Mouse (Mus musculus) urinary bladder, adult 18-20 months (tissue): Measurements from ENCODE around the gene Cyp27a1.

ENCODE experiments used
- DNase-seq, 2 experiments: peaks; one replicate each; pipeline ENCODE4 v3.0.0; 2022; ENCODE audit warnings: low spot score in 2 of 2, mixed read lengths in 2 of 2

Gene Cyp27a1

DNA sequence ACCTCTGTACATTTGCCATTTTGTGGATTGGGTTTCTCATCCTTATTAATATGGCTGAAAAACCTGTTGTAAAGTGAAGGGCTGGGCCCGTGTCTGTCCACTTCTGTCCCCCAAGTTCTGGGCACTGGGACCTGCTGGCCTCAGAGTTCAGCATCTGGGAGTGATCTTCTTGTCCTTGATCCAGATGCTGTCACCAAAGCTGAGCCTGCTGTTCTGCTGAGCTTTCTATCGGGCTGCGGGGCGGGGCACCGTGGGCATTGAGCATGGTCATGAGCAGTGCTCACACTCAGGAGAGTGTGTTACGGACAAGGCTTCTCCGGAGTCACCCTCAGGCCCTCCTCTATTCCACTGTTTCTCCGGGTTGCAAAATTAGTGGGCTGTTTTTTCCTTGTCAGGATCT, 4.7 kb downstream of the Cyp27a1 start:
- no peak for DNase-seq

DNA sequence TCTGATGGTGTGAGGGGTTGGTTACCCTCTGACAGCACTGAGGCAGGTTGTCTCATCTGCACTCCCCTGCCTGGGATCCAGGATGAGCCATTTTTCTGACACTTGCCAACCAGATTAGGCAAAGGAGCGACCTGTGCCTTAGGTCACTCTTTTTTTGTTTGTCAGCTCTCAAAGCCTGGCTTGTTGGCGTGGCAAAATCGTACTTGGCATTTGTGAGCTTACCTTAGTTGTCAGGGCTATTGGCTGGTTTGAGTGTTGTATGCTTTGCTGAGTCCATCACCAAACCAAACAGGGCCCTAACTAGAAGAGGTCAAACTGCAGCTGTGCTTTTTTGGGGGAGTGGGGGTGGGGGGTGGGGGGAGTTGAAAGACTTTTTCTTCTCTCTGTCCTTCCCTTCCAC, 5.9 kb downstream of the Cyp27a1 start:
- no peak for DNase-seq

DNA sequence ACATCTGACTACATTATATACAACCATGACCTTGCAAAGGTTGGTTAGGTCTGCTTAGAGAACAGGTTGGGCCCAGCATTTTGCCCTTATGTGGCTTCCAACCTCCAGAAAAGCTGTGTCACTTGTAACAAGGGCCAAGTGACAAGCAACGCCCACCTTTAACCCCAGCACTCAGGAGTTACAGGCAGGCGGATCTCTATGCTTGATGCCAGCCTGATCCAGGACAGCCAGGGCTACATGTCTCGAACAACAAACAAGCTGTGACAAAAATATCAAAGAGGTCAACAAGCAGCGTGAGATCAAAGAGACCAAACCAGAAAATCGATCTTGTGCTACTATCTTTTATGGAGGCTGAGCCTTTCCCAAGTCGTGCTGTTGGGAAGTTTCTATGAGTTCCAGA, 8.3 kb downstream of the Cyp27a1 start:
- no peak for DNase-seq

DNA sequence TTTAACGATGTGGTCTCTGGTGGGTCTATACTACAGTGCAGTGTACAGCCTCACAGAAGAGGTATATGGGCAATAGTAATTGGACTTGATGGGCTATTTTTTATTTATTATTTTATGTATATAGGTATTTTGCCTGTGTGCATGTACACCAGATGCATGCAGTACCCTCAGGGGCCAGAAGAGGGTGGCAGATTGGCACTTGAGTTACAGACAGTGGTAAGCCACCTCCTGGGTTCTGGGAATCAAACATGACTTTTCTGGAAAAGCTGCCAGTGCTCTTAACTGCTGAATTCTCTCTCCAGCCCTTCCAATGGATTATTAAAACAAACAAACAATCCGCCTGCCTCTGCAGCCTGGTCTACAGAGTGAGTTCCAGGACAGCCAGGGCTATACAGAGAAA, 10.4 kb downstream of the Cyp27a1 start:
- no peak for DNase-seq

DNA sequence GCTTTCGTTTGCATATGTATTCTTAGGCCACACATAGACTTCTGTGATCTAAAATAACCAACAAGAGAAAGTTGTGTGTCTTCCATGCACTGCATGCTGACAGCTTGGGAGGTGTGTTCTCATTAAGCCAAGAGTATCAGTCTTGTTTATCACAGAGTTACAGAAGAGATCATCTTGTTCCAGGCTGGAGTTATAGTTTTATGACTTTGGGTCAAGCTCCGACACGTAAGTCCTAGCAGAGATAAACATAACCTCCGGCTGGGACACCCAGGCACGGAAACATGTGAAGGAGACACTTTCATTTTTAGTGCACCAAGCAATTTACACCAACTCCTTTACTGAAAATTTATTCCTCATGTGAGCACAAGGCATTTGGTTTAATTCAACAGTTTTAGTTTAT, 12.7 kb downstream of the Cyp27a1 start:
- no peak for DNase-seq

DNA sequence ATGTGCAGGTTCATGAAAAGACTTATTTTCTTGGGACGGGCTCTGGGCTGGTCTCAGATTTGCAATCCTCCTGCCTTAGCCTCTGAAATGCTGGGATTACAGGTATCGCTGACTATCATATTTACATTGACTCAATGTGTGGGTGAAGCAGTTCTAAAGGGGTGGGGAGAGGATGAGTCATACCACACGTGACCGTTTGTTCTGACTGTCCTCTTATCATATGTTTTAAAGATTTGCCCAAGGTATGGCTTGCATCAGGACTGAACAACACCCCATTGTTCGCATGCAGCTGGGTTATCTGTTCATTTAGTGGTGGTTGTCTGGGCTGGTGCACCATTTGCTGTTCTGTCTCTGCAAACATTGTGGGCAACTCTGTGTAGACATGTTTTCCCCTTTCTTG, 13.3 kb downstream of the Cyp27a1 start:
- peak in 1 of 2 experiments; percentile 34 for DNase-seq

DNA sequence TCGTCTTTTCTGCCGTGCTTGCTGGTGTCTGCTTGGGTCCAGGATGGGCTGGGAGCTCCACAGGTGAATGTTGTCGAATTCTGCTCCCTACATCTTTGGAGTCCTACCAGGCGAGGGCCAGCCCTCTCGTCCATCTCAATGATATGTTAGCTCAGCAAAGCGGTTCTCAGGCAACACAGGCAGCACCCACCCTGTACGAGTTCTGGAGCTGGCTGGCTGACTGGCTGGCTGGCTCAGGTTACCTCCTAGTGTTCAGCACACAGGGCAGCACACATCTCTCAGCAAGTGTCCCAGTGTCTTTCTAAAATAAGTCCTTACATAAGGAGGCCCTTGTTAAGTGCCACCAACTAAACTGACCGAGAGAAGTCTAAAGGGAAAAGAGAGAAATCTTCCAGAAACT, 15.1 kb downstream of the Cyp27a1 start:
- no peak for DNase-seq

DNA sequence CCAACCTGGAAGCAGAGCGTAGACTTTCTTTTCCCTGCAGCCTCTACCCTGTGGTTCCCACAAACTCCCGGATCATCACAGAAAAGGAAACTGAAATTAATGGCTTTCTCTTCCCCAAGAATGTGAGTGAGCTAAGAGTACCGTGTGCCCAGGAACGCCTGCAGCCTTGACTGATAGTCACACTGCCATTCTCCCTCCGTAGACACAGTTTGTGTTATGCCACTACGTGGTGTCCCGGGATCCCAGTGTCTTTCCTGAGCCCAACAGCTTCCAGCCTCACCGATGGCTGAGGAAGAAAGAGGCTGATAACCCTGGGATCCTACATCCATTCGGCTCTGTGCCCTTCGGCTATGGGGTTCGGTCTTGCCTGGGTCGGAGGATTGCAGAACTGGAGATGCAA, 23.6 kb downstream of the Cyp27a1 start:
- DNase-seq: no peak

DNA sequence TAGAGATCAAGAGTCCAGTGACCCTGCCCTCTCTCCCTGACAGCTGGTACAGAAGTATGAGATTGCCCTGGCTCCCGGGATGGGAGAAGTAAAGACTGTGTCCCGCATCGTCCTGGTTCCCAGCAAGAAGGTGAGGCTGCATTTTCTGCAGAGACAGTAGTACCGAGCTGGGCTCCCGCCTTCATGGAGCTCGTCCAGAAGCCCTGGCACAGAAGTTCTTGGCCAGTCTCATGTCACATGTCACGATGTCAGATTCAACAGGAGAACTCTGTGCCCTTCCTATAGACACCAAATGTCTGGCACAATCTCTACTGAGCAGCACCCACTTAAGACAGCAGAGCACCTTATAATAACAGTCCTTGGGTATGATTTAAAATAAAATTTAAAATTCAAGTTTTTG, 24.1 kb downstream of the Cyp27a1 start:
- DNase-seq: no peak

DNA sequence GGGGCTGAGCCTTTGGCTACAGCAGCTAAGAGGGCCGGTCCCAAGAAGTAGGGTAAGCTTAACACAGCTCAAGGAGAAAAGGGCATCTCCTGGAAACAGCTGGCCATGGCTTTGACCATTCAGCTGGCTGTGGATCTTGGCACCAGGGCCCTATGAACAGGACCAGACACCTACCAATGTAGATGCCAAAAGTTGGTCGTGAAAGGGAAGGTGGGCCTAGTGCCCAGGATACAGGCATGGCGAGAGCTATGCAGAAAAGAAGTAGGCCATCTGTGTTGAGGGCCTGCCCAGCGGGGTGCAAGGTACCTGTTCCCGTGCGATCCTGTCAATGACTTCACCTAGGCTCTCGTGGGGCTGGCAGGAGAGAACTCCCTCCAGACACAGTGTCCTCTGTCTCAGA, 27.5 kb downstream of the Cyp27a1 start:
- DNase-seq: no peak

DNA sequence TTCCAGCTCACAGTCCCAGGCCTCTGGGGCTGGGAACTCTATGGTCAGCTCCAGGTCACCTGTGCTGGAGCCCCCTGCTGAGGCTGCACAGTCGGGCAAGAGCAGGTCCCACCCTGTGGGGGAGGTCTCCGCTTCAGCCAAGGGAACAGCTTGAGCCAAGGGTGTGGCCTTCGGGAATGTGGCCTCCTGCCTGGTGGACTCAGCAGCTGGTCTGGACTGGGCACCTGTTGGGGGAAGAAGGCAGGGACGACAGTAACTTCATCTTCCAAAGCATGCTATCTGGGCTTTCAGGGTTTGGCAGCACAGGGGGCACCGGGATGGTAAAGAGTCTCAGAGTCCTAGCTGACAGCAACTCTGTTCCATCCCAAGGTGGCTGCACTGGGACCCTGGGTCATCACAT, 34.0 kb downstream of the Cyp27a1 start:
- no peak for DNase-seq

DNA sequence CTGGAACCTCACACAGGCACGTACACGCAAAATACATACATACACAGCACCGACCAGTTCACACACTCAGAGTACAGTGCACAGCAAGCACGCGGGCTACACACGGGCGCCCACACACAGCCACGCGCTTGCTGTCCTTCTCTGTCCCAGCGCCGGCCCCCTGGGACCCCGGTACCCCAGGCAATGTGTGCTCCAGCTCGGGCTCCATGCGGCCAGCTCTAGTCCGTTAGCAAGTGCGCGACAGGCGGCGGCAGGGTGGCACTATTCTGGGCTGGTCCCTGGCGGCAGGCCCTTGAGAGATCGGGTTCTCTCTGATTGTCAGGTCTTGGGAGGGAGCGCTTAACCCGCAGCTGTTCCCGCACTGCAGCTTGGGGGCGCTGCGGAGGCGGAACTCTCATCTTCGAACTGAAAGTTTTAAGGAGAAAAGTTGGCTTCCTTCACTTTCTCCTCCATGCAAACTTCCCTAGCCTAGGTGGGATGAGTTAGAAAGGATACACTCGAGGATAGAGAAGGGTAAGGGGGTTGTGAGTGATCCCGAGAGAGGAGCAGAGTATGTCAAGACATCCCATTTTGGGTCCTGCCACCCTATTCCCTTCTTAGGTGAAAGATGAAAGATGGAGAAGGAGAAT, 35.4 kb downstream of the Cyp27a1 start, which contains the start of gene Prkag3:
Gene Prkag3, minus strand, starts transcription at position 579 of the 629 bp plus-strand sequence.
- peak; percentile 34 to 59 for DNase-seq

DNA sequence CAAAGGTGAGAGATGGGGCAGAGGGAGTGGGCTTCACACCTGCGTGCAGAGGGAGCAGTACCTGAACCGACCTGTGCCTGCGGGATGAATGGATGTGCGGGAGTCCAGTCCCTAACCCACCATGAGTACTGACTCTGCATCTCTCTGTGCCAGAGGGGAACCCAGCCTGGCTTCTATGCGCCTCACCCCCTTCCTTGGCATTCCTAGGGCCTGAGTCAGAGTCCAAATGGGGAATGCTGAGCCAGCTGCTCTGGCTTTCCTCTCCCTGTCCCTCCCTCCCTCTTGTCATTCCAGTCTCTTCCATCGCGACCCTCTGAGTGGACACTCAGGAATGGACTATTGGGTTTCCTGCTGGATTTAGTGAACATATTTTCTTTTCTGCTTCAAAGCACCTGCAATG, 35.9 kb downstream of the Cyp27a1 start:
- DNase-seq: peak in 1 of 2 experiments; percentile 54

DNA sequence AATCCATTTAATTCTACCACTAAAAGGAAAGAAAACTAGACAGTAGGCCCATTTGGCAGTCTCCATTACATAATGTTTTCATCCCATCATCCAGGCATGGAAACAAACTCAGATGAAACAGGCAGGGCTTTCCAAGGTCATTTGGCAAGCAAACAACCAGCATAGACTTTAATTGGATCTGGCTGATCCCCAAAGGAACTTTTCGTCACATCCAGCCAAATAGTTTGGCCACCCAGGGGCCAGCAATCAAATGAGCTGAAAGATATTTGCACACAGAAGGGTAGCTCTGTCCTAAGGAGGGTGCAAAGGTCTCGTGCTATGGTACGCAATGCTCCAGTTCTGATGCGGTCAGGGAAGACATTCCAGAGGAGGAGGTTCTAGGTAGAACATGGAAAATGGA, 37.3 kb downstream of the Cyp27a1 start:
- DNase-seq: no peak

DNA sequence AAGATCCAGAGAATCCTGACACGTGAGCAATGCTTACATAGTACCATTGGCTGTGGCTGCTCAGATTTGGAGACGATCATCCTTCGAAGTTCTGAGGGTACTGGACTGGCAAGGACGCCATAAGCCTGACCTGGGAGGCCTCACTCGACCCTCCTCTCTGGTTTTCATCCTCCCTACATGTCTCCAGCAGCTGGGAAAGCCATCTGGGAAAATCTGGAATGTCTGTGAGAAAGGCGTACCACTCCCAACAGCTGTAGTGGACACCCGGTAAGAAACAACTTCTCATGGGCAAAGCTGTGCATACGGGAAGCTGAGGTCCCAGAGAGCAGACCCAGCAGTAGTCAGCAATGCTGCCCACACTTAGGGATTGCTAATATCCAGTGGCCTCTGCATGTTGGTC, 38.8 kb downstream of the Cyp27a1 start:
- no peak for DNase-seq

DNA sequence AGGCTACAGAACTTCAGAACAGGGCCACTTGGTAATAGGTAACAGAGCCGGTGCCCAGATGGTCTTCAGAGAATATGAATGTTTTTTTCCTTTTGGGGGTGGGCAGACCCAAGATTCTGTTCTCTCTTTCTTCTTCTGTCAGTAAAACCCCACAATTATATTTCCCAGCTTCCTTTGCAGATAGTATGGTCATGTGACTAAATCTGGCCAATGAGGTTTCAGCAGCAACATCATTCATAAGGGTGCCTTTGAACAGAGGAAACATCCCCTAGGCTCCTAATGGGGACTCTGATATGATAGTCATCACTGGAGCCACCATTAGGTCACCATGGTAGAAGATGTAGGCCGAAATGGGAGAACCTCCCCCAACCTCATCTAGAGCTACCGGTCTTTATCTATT, 39.5 kb downstream of the Cyp27a1 start:
- DNase-seq: no peak

DNA sequence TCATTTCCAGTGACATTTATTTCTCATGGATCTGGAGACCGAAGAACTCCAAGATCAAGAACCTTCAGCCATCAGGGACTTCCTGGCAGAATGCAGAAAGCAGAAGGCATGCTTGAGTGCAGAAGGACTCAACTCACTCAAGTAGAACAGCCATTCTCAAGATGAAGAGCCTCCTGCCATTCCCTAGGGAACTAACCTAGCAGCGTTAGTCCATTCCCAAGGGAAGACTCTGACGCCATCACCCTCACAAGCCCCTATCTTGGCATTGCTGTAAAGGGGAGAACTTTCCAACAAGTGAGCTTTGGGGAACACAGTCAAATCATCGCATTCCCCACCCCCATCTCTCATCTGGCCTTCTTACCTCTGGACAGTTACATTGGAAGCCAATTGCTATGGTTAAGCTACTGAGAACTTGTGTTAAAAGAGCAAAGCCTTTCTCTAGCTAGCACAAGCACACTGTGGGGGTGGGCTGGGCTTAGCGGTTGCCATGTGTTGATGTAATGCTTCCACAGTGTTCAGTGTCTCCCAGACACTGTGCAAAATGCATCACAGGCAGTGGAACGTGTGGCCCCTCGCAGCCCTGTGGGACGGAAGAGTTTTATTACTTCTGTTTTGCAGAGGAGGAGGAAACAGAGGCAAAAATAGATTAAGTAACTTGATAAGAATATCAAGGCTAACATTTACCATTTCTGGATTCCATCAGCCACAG, 40.0 kb downstream of the Cyp27a1 start:
- DNase-seq: no peak

DNA sequence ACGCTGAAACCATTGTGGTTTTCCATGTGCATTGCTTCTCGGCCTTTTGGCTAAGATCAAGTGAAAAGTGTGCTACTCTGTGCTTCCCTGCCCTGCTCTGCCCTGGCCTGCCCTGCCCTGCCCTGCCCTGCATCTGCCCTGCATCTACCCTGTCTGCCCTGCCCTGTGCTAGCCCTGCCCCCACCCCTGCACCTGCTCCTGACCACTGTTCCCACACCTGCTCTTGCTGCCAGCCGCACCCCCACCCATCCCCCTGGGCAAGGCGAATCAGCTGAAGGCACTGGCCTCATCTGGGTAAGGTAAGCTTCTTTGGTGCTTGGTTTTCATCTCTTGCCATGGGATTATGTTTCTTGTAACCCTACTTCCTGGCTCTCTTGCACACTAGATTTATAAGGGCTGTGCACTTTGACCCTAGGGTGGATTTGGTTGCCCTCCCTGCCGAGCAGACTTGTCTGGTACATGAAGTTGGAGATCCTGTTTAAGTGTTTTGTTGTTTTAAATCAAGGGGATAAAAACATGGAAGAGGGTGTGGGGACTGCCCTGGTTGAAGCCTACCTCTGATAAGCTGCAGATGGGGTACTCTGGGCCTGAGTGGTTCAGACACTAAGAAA, 40.9 kb downstream of the Cyp27a1 start:
- DNase-seq: no peak

DNA sequence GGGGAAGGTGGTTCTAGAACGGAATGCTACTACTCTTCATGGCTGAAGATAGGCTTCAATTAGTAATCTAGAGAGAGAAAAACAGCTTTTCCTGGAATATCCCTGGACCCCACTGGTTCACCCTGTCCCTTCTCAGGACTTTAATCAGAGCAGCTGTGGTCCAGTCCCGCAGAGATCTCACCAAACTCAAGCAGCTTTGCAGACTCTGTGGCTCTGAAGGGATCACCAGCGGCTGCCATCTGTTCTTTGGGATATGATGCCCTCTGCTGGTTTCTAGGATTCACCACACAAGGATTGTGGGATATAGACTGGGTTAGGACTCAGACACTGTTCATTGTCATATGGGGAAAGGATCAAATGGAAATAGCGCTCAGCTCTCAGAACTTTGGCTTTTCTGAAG, 46.4 kb downstream of the Cyp27a1 start:
- DNase-seq: no peak

DNA sequence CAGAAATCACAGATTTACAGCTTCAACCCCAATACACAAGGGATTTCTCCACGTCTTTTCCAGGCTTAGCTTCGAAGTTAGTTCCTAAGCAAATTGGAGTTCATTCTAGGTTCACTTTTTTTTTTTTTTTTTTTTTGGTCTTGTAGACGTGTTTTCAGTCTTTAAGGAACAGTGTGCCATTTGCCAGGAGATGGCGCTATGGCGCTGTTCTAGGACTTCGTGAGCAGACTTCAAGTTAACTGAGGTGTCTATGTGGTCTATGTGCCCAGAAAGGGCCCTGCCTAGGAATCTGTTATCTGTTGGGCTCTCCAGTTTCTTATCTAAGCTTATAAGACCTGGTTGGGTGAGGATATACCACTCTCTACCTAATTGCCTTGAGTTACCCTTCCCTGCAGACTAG, 49.7 kb downstream of the Cyp27a1 start:
- no peak for DNase-seq

DNA sequence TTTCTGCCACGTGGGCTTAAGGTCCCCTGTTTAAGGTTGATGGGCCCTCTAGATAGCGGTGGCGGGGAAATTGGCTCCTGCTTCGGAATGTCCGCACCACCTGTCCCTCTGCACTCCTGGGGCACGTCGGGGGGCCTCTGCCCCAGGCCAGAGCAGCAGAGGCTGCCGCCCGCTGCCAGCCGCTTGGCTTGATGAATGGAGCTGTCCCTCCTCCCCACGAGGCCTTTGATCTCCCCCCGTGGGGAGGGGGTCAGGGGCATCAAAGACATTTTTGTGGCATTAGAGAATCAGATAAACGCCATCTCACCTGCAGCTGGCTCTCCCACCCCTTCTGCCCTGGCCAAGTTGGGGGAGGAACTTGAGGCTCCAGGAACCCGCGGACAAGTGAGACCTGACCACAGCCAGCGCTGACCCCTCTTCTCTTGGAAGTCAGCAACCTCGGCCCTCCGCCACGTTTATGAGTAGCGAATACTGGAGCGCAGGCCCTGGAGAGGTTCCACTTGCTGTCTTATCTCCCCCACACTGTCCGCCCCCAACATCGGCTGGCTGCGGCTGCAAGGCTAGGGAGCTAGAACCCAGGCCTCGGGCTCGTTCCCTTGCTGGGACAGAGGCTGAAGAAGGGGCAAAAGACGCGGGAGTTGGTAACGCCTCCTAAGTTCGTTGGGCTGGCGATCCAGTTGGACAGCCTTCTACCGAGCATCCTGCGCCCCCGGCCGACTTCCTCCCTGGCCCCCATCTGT, 57.5 kb downstream of the Cyp27a1 start:
- DNase-seq: no peak

DNA sequence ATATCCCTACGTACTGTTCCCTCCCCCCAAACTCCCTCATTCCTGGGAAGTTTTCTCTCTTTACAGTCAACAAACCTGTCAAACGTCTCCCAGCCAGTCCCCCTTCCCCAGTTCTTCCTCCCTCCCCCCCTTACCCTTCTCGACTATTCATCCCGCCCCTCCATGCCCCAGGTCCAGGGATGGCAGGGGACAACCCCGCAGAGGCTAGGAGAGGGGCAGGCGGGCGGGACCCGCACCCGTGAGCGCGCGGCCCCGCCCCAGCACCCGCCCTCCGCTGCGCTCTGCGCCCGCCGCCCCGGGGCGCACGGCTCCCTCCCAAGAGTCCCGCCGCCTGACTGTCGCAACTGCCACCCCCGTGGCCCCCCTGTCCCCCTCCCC, 58.1 kb downstream of the Cyp27a1 start:
- no peak for DNase-seq

DNA sequence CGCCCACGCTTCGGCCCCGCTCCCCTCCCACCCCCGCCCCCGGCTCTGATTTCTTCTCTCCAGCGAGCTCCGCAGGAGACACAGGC, 58.3 kb downstream of the Cyp27a1 start, which contains the start of gene Wnt6:
Gene Wnt6, plus strand, starts transcription at position 48 of the 86 bp plus-strand sequence.
- DNase-seq: no peak
